Mouse (Mus musculus): ENCODE measurements around the gene Speer2. TPM values are rescaled to one million over a fixed set of nuclear protein-coding genes. Genes with fewer than 3 reads are reported as not detected.

Gene Speer2
- 1.3 TPM for polyA plus RNA-seq (2014; fragmentation: Illumina TruSeq; extraction: RNeasy Lipid Tissue Mini Kit (QIAGEN cat#74804); ENCODE audit: low read depth, low replicate concordance)

GRCm38 (mm10) chr16:69863644-69864043 is at the start of gene Speer2:
Gene Speer2 (minus strand): TSS chr16:69863744.

